Mouse (Mus musculus) cortical plate, adult 2 months (tissue): ENCODE measurements around the gene Enox1.

Source experiments
- CTCF ChIP-seq: fragments of 200-500 bp; IDR thresholded peaks from 2 replicates; pipeline ENCODE4 v1.5.1; 2011; ENCODE audit warnings: mild to moderate bottlenecking, control low read depth, low read length; ENCODE audit not compliant: insufficient read depth; ENCODE audit errors: extremely low read depth
- POLR2A ChIP-seq: fragments of 200-500 bp; IDR thresholded peaks from 2 replicates; pipeline ENCODE4 v1.6.1; 2011; ENCODE audit warnings: mild to moderate bottlenecking, low read length, control low read depth; ENCODE audit not compliant: insufficient read depth; ENCODE audit errors: extremely low read depth

DNA sequence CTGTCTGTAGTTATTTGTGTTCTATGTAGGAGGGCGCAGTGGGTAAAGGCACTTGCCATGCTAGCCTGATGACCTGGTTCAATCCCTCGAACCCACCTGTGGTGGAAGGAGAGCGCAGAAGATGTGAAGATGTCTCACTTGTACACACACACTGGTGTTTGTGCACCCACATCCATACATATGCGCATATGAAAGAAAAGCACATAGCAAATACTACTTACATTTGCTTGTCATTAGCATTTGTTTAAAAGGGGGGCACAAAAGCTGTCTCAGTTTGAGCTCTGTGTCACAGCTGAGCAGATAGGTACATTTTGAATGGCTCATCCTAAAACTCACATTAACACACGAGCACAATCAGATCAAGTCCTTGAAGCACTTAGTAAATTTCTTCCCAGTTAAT, 560.4 kb downstream of the Enox1 start:
- TF ChIP-seq POLR2A: no peak
- no peak for TF ChIP-seq CTCF
